Mouse (Mus musculus) thymus, adult 18-20 months (tissue): ENCODE measurements around the gene Trem3.

Source experiments
- DNase-seq, 2 experiments: peaks; one replicate each; pipeline ENCODE4 v3.0.0; 2022; ENCODE audit warnings: mixed read lengths in 2 of 2

Gene Trem3

DNA sequence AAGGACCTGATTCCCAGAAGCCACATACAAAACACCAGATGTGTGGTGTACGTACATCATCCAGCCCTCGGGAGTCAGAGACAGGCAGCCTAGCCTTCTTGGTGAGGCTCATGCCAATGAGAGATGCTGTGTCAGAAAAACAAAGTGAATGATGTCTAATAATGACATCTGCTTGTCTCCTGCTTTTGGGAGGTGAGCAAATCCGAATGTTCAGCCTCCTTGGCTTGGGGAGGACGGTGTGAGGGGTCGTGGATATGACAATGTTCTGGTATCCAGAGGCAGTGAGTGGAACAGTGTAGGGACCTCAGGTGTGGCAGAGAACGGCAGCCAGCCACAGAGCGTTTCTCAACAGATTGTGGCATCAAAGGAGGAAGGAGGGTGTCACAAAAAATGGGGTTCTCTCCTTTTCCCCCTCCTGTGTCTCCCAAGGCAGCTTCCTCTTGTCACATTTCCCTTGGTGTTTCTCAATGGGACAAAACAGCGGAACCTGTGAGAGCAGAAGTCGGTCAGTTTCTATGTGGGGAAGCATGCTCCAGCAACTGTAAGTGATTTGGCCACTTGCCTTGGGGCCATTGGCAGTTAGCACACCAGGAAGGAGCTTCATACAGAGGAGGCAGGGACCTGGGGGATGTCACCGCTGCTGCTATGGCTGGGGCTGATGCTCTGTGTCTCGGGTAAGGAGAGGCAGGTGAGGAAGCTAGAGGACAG is at the start of gene Trem3:
Gene Trem3, plus strand, starts transcription at position 557 of the 708 bp plus-strand sequence.
- DNase-seq, result no peak

DNA sequence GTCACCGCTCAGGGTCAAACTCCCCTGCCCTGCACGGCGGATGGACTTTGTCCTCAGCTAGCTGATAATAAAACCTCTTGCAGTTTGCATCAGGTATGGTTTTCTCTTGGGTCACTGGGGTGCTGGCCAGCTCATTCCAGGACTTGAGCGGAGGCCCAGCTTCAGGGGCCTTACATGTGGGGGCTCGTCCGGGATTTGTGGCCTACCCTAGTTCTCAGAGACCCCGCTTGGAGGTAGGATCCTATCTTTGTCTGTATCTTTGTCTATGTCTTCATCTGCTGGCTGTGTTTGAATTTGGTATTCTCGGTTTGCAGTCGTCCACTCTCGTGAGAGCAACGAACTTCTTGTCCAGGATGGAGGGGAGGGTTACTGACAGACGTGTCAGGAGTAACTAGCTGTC is 44.5 kb upstream of the Trem3 start:
- no peak for DNase-seq

DNA sequence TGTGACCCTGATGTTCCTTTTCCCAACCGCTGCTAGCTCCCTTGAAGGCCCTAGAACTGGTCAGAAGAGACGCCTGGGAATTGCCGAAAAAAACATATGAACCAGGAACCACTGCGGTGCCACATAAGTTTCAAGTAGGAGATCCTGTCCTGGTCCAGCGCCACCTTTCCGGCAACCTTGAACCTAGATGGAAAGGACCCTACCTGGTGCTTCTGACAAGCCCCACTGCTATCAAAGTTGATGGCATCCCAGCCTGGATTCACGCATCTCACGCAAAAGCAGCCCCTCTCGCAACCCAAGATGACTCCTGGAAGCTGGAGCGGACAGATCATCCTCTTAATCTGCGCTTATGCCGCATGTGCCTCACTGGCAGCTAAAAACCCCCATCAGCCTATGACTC is 35.0 kb upstream of the Trem3 start:
- no peak for DNase-seq

DNA sequence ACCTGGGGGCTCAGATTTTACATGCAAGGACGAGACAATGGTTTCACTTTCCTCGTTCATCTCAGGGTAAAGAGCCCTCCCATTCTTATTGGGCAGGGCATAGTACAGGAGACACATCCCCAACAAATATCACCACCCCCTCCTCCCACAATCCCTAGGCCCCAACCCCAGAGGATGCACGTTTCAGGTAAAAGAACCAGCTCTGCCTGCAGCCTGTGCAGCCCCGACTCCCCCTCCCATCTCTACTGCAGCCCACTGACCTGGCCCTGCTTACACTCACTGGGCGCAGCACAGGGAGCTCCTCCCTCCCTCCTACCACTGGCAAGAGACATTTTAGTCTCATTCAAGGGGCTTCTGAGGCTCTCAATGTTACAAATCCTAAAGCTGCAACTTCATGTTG is 34.1 kb upstream of the Trem3 start:
- no peak for DNase-seq

DNA sequence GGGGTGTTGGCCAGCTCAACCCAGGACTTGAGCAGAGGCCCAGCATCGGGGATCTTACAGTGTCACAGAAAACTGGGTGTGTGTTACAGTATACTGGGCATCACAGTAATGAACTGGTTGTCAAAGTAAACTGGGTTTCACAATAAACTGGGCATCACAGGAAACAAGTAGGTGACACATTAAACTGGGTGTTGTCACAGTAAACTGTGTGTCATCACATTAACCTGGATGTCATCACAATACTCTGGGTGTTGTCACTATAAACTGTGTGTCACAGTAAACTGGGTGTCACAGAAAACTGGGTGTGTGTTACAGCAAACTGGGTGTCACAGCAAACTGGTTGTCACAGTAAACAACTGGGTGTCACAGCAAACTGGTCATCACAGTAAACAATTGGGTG is 32.1 kb upstream of the Trem3 start:
- DNase-seq, result no peak

DNA sequence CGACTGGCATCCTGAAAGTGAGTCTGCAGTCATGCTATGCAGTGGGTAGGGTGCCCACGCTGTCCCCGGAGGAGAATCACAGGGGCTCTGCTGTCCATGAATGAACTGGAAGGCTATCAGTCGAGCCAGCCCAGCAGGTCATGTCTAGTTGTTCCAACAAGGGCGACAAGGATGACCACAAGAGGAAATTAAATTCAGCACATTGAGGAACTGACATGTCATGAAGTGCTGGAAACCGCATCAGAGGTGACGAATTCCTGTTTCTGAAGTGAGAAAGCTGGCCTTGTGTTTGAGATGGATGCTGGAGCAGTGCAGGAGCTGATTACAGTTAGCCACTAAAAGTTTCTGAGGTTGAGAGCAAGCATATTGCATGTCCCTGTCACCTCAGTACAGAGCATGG is 16.9 kb upstream of the Trem3 start:
- no peak for DNase-seq

DNA sequence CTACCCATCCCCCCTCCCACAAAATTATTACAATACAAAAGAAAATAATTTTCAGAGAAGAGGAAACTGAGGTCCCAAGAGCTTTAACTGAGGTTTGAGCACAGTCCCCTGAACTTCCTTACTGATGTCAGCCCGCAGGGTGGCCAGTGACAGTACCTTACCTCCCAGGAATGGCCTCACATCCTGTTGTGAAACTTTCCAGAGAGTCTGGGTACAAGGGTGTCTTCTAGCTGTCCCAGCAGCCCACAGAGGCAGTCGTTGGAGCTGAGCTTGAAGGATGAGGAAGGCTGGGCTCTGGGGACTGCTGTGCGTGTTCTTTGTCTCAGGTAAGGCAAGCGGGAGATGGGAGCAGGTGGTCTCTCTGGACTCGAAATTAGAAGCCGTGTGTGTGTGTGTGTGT is 15.1 kb upstream of the Trem3 start, which contains the start of gene Trem1:
Gene Trem1, plus strand, starts transcription at position 251 of the 400 bp plus-strand sequence.
- DNase-seq, result no peak

DNA sequence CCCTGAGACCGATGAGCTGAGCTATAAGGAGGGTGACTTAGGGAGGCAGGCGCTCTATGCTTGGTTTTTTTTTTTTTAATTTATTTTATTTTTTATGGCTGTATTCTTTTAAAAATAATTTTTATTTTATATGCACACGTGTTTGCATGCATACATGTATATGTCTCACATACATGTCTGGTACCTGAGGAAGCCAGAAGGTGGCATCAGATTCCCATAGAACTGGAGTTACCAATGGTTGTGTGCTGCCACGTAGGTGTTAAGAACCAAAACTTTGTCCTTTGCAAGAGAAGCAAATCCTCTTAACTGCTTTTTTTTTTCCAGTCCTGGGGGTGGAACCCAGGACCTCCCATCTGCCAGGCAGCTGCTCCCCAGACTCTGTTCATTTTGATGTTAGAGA is 13.8 kb upstream of the Trem3 start:
- no peak for DNase-seq

DNA sequence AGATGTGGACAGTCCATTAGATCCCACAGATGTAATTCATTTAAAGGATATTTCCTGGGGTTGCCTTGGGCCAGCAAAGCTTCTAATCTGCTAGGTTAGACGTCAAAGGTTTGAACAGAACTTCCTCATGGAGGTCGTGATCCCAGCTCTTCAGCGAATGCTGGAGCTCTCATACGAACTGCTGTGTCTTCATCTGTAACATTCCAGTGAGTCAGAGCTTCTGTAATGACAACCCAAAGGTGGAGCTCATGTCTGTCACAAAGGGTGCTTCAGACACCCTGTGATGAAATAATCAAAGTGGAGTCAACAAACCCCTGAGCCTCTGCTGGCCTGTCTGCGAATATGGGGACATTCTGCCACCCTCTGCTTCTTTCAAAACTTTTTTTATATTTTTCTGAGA is 13.0 kb upstream of the Trem3 start:
- DNase-seq, result no peak

DNA sequence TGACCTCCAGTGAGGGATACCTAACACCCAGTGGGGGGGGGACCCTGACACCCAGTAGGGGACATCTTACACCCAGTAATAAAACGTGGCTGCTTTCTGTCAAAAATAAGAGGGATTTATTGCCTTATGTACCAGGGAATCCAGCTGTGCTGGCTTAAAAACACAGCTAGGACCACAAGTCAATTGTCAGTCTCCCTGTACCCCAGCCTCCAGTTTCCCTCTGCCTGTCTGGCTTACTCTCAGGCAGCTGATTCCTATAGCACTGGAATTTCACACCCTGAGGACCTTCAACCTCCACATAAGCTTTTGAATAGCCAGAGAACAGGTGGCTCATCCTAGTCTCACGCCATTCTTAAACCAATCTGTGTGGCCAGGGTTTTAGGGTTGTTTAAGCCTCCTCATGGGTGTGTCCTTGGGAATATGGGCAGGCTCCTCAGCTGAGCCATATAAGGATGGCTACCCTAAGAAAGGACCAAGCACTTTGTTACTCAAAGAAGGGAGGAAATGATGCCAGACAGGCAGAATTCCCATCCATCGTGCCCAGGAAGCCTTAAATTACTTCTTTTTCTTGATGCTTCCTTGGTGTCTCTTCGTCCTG is 11.7 kb upstream of the Trem3 start:
- DNase-seq, result no peak

DNA sequence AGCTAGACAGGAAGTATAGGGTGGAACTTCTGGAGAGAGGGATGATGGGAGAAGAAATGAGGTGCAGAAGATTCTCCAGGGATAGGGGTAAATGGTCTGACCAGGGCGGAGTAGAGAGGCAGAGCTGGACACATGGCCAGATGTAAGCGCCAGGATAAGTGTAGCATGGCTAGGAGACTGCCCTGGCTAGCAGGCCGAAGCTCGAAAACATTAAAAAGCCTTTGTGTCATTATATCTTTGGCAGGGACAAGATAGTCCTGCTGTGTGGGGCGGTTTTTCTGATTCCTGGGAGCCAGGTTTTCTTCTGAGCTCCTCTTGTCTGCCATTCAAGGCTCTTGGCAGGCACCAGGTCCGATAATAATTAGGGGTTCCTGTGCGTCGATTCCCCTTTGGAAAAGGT is 10.0 kb upstream of the Trem3 start:
- DNase-seq, result no peak

DNA sequence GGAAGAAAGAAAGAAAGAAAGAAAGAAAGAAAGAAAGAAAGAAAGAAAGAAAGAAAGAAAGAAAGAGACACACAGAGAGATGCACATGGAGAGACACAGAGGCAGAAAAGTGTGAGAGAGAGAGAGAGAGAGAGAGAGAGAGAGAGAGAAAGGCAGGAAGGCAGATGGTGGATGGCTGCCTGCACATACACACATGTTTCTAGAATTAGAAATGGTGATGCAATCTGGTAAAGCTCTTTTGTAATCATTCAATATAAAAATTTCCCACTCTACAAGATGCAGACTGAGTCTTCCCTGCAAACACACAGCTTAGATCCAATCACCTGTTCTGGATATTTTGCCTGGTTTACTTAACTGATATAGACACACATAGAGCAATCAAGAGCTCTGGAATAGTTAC is 1.5 kb downstream of the Trem3 start:
- no peak for DNase-seq

DNA sequence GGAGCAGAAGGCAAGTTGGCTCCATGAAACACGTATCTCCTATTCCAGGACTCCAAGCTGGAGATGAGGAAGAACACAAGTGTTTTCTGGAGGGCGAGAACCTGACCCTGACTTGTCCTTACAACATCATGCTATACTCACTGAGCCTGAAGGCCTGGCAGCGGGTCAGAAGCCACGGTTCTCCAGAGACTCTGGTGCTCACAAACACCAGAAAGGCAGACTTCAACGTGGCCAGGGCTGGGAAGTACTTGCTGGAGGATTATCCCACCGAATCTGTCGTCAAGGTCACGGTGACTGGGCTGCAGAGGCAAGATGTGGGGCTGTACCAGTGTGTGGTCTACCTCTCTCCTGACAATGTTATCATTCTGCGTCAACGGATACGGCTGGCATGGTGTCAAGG is 1.9 kb downstream of the Trem3 start:
- DNase-seq, result no peak

DNA sequence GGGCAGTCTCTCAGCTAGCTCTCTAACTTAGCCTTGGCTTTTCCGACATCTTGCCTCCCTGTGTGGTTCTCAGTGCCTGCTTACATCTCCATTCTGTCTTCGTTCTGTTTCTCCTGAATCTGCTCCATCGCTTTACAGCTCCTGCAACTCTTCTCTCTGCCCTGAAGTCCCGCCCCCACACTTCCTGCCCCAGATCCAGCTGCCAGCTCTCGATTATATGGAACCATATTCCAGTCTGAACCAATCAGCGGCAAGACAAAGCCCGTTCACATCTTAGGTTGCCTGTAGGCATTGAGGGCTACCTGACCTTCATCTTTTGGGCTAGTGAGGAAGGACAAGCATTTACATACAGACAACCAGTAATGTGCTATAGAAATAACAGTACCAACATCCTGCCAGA is 3.1 kb downstream of the Trem3 start:
- no peak for DNase-seq

DNA sequence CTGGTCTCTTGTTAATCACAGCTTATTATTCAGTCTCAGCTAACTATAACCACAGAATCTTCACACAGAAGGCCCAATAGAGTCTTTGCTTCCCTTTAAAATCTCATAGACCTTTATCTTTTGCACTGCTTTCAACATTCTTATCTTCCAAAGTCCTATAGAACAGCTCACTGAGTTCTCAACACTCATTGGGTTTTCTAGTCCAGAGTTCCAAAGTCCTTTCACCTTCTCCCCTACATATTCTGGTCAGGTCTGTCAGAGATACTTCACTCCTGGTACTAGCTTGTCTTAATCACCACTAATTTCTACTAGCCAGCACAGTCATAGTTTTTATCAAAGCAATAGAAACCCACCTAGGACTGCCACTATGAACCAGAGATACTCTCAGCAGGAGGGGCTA is 9.0 kb downstream of the Trem3 start:
- no peak for DNase-seq

DNA sequence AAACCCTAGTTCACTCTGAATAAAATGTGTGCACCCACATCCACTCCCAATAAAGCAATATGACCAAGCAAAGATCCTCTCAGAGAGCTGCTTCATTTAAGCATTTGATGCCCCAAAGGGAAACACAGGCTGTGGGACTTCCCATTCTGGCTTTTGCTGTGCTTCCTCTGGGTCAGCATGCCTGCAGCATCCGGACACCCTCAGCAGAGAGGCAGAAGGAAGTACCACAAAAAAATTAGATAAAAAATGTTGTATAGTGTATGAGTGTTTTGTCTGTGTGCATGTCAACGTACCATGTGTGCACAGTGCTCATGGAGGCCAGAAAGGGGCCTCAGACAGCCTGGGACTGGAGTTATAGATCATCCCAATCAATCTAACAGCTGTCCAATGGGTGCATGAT is 14.3 kb downstream of the Trem3 start:
- no peak for DNase-seq

DNA sequence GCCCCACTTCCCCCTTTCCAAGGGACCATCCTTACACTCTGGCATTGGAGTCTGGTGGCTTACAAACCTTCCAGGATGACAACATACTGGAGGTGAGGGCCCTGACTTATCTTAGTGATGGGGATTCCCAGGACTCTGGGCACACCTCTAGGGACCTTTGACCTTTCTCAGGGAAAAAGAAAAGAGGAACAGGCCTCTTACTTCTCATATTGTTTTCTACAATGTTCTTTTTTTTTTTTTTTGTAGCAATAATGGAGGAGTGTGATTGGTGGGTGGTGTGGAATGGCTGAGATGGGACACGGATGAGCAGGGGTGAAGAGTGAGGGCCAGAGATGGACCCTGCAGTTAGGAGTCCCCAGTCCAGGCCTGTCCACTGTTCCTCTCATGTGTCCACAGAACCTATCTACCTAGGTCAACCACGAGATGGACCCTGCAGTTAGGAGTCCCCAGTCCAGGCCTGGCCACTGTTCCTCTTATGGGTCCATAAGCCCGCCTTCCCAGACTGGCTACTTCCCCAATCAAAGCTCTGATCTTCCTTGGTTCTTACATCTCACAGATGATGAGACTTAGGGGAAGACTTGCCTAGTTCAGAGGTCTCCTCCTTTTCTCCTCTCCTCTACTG is 16.3 kb downstream of the Trem3 start, which contains the start of gene Treml4:
Gene Treml4, plus strand, starts transcription at position 555 of the 622 bp plus-strand sequence.
- no peak for DNase-seq

DNA sequence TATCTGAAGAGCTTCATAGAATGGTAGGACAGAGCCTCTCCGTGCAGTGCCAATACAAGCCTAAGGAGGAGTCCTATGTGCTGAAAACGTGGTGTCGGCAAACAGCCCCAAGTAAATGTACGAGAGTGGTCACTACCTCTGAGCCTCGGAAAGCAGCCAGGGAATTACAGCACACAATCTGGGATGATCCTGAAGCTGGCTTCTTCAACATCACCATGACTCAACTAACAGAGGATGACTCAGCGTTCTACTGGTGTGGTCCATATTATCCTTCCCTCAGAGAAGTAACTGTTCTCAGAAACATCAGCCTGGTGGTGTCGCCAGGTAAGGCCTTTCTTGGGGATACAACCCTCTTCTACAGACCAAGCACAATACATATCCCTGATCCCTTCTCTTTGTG is 17.1 kb downstream of the Trem3 start:
- no peak for DNase-seq

DNA sequence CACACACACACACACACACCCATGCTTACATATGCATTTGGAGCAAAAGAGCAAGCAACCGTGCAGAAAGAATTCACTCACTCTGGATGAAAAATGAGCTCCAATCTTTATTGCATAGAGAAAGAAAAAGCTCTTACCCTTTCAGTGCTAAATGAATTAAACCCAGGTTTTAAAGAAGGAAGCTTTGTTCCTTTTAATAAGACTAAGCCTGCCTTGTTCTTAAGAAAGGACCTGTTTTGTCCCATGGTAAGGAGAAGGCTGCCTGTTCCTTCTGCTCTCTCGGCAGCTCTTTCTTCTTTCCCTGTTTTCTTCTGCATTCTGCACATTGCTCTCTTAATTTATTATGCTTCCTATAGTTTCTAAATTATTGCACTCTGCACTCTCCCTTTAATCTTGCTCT is 18.6 kb downstream of the Trem3 start:
- no peak for DNase-seq

DNA sequence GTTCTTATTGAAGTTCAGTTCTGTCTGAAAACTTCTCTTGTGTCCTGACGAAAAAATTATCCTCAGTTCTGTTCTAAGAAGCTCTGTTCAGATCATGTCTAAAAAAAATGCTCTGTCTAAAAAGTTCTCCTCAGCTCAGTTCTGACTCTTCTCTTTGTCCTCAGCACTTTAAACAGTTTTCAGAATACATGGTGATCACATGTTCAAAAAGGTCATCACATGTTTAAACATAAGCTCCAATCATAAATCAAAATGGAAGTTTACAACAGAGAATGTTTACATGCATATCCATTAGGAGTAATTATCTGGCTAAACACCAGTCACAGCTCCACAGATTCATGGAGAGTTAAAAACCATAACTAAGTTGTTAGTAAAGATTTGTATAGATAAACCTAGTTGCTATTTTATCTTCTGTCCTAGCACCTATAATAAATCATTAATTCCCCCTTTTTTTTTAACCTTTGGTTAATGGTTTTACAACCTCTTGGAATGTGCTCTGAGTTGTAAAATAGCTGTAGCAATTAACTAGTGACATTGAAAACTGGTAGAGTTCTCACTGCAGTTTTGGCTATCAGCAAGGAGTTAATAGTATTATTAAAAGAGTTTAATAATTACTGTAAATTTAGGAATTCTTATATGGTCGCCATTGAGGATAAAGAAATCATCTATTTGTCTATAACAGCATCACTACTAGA is 19.2 kb downstream of the Trem3 start:
- no peak for DNase-seq

DNA sequence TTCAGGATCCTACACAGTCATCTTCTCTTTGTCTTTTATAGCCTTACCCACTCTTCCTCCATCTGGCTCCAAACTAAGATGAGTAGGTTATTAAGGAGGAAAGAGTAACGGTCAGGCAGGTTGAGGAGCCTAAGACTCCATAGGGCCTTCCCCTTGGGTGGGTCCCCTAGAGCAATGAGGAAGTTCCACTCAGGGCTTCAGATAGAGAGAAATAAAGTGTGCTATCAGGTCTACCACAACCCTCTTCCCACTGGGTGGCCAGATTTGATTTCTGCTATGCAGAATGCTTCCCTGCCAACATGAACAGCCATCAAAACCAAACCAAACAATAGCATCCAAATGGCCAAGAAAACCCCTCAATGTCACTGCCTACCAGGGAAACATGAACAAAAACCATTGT is 20.0 kb downstream of the Trem3 start:
- no peak for DNase-seq

DNA sequence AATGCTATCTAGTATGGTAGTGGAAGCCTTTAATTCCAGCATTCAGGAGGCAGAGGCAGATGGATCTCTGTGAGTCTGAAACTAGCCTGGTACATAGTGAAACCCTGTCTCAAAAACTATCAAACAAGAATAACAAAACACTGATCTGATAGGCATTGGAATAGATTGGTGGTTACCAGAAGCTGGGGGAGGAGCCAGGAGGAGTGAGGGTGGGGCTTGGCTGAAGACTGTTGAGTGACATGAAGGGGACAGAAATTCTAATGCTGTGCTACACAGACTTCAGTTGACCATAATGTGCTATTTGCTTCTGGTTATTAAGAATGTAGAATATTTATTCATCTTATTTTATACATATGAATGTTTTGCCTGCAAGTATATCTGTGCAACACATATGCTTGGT is 20.7 kb downstream of the Trem3 start:
- no peak for DNase-seq

DNA sequence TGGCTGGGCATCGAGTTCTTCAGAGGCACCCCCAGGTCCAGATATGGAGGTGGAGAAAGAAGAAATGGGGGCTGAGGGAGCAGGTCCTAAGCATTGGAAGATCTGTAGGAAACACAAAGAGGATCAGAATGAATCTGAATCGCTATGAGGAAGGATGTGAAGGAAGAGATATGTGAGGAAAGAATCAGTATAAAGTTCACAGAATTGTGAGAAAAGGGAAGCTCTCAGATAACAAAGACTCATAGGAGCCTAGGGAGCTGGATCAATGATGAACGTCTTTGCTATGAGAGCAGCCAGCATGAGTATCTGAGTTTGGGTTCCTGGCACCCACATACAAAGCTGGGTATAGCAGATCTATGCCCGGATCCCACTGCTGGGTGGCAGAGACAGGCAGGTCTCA is 22.3 kb downstream of the Trem3 start:
- DNase-seq, result no peak

DNA sequence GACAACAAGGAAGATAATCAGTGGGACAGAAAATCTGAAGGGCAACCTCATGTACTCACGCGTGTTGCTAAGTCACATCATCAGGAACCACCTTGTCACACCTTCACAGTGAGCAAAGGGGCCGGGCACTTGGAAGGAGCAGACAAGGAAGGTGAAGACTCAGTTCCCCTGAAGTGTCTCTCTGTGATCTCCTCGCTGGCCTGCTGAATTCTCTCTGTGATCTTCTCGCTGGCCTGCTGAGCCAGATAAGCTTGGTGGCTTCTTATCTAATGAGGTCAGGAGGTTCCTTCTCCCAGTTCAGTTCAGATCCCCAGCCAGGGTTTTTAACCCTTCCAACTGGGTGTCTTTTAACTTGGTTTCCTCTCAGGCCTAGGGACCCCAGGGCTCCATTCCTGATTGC is 24.6 kb downstream of the Trem3 start:
- DNase-seq, result no peak
